Mouse (Mus musculus): ENCODE measurements around the gene Tnnt1.

Tnnt1 gene

DNA sequence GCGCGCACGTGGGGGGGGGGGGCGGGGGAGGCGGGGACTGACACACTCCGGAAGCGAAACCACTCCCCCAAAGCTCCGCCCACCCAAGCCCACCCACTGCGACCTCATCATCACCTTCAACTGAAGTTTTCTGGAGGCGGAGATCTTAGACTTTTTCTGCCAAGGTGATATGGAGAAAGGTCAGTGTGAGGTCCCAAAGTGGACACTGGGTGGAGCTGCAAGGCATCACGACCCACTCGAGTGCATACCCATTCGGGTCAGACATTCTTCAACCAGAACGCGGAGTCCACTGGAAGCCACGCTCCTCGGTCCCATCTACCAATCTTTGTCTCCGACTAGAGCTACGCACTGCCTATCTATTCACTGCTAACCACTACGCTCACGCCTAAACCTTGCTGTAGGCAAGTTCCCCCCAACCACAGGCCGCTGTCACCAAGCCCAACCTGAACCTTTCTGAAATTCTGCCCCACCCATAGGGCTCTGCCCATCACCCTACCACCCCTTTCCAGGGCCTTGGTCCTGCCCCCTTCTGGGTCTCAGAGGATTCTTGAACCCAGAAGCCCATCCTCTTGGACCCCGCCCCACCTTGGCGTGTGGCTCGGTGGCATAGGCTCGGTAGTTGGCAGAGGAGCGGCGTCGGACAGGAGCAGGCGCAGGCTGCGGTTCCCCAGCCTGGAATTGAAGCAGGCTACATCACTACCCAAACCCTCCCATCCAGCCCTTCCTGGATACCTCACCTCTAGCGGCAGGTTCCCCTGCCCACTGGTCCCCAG lies 5.2 kb upstream of the Tnnt1 start:
- no peak for DNase-seq

DNA sequence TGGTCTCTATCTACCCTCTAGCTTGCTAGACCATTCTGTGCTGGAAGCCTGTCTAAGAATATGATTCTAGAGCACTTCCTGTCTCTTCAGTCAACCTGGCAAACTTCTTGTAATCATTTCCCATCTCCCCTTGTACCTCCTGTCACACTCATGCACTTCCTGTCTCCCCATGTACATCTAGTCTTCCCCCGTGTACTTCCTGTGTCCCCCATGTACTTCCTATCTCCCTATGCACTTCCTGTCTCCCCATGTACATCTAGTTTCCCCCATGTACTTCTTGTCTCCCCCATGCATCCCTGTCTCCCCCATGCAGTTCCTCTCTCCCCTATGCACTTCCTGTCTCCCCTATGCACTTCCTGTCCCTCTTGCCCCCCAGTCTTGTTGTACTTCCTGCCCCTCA lies 2.3 kb upstream of the Tnnt1 start:
- no peak for DNase-seq

DNA sequence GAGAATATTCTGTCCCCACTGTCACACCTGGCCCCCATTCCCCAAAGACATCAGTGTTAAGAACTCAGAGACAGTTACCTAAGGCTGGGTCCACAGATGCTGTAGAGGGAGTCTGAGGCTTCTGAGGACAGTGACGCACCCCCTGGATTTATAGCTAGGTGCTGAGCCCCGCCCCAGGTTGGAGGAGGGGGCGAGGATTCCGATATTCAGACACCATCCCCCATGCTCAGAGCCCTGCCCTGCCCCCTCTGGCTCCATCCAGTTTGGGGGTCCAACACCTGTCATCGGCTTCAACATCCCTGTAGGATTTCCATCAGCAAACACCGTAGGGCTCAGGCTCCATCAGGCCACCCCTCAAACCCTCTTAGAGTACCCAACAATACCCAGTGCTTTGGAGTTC lies 329 bp downstream of the Tnnt1 start:
- DNase-seq: no peak

DNA sequence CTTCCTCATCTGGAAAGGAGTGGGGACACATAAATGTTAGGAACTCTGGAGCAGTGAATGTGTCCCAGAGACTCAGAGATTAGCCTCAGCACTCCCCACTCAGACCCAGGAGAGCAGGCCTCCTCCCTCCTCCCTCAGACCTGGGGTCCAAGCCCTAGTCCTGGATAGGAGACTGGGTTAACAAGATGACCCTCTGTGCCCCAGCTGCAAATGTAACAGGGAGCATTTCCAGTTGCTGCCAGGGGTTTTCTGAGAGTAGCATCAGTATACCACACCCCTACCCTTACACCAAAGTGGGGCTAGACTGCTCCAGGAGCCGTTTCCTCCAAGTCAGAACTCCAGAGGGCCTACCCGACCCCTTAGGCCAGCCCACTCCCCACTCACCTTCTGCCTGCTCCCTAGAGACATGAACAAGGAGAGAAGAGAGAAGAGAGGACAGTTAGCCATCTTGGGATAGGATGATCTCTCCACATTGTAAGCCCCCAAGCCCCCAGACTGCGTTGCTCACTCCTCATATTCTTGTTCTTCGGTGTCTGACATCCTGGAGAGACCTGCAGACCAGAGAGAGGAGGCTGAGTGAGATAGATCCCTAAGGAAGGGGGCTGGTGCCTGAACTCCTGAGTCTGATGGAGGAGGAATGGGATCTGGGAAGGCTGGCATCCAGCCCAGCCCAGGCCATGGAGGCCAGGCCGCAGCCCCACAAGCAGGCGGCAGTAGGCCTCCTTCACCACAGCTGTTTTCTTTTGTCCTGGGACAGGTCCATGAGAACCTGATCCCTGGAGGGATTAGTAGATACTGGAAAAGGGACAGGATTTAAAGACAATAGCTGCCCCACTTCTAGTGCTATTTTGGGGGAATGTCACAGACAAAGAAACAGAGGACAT lies 2.1 kb downstream of the Tnnt1 start:
- no peak for DNase-seq

DNA sequence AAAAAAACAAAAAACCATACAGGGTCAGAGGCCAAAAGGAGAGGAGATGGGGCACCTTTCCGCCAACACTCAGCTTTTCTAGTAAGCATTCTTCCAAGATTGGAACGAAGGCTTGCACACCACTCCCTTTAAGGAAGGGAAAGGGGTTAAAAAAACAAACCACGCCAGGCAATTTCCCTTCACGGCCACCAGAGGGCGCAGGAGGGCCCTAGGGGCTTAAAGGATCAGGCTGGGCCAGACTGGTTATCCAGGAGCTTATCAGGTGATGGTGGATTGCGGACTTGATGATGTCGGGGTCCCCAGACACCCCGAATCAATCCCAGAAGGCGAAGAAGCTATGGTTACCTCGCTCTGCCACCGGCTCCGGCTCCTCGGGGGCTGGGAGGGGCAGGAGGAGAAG lies 2.9 kb downstream of the Tnnt1 start:
- DNase-seq: no peak

DNA sequence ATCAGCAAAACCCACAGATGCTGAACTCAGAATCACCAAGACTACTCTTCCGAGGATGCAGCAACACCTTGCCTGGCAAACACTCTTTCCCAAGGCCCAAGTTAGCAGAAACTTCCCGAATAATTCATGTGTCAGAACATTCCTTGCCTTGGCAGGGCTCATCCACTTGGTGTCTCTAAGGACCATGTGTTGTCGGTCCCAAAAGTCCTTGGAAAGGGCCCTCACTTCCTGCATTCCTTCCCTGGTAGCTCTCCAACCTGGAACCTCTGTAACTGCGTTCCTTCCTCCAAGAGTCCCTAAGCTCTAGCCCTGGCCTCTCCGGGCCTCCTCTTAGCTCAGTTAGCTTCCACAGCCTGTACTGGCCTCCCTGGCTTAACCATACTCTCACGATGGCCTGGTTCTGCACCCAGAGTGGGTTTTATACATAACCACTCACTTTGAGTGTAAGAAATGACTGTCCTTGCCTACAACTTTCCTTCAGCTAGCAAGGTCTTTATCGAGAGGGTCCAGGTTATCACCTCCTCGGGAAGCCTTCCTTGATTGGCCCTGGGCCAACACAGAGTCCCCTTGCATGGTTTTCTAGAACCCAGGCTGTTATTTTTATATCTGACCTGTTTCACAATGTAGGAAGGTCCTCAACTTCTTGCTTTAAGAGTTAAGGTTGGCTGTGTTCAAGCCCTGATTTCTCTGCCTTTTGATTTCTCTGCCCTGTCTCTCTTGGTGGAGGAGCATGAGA lies 4.5 kb downstream of the Tnnt1 start:
- DNase-seq: no peak

DNA sequence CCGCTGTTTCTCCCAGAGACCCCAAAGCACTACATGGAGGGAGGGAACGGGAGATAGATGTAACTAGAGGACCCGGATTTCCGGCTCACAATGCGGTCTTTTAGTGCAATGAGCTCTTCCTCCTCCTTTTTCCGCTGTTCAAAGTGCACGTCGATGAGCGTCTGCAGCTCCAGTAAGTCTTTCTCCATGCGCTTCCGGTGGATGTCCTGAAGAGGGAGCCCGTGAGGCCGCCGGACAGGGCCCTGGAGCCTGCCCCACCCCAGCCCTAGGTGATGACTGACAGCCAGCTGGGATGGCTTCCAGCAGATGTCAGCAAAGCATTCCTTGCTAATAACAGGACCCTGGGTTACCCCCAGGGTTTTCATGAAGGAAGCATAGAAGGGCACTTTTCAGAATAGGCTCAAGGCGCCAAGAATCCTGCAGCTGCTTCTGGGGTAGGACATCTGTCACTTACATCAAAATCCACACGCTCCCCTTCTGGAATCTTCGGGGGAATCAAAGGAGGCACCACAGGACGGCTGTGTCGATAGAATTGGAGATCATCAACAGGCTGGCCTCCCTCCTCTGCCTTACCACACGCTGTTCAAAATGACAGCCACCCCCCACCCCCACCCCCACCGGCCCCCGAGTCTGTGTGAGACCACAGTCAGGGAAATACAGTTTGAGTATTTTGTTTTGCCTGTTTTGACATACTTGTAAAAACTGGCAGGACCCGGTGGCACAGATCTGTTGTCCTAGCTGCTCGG lies 6.1 kb downstream of the Tnnt1 start:
- DNase-seq: peak; percentile 41 to 57

DNA sequence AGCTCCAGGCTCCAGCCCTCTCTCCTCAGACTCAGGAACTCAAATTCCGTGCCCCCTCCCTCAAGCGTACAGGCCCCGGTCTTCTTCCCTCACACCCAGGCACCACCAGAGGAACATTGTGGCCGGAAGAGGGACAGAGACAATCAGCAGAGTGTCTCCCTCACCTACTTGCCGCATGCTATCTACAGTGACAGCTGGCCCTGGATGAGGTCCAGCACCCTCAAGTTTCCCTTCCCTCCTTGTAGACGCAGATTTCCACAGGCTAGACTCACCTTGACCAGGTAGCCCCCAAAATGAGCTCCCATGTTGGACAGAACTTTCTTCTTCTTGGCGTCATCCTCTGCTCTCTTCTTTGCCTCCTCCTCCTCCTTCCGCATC lies 7.5 kb downstream of the Tnnt1 start:
- no peak for DNase-seq

DNA sequence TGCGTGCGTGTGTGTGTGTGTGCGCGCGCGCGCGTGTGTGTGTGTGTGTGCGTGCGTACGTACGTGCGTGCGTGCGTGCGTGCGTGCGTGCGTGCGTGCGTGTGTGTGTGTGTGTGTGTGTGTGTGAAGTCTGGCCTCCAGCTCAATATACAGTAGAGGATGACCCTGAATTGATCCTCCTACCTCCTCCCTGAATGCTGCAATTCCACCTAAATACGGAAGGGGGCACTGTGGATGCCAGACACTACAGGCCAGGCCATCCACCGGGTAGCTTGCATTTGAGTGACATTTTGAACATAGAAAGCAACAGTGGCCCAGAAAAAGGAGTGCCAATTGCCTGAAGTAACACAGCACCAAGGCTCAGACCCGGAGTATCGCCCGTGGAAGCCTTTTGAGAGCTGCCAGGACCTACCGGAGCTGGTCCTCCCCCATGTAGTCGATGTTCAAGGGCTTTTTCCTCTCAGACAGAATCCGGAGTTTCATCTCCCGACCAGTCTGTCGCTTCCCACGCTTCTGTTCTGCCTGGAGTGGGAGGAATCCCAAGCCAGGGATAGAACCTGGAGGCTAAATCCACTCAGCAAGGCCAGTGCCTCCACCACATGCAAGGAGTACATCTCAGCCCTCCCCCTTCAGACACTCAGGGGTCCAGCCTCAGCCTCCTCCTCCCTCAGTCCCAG lies 8.0 kb downstream of the Tnnt1 start:
- no peak for DNase-seq

DNA sequence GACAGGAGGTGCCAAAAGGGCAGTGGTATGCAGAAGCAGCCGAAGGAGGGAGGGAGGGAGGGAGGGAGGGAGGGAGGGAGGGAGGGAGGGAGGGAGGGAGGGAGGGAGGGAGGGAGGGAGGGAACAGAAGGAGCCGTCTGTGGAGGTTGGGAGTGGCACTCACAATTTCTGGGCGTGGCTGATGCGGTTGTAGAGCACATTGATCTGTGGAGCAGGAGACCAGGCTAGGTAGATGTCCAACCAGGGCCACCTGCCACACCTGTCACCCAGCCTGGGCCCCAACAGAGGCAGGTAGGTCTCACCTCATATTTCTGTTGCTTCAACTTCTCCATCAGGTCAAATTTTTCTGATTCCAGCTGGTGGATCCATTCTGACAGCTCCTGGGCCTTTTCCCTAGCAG lies 9.0 kb downstream of the Tnnt1 start:
- DNase-seq: no peak

DNA sequence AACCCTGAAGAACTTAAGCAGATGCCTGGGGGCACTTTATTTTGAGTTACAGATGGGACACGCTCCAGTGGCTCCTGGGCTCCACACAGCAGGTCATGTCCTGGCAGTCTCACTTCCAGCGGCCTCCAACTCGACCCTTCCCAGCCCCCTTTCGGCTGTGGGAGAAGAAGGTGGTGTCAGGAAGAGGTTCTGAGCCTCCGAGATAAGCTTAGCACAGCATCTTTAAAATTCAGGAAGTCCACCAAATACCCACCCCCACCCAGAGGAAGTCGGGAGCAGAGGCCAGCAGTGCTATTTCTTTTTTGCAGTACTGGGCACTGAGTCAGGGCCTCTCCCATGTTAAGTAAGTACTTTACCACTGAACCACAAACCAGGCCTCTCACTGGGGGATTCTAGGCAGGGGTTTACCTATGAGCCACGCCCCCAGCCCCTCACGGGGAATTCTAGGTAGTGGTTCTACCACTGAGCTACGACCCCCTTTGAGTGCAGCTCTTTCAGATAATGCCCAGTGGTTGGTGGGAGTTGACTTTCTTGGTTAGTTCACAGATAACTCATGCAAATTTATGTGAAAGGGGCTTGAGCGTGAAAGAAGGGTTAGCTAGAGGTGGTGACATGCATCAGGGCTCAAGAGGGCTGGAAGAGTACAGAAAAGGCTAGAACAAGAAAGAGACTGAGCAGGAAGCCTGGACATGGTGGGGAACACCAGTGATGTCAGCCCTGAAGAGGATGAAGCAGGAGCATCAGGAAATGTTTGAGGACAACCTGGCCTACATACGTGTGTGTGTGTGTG lies 11.3 kb downstream of the Tnnt1 start:
- DNase-seq: no peak

DNA sequence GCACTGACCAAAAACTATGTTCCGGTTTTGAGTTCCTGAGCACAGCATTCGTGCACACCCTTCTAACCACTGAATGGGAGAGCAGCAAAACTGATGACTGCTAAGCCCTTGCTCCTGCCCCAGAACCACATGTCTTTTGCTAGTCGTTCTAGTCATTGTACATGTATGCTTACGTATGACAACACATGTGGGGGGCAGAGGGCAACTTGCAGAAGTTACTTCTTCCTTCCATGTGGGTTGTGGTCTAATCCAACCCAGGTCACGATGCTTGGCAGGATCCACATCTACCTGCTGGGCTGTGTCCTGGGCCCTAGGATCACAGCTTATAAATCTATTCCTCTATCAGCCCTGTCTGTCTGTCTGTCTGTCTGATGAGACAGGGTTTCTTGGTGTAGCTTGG lies 12.3 kb downstream of the Tnnt1 start:
- no peak for DNase-seq

DNA sequence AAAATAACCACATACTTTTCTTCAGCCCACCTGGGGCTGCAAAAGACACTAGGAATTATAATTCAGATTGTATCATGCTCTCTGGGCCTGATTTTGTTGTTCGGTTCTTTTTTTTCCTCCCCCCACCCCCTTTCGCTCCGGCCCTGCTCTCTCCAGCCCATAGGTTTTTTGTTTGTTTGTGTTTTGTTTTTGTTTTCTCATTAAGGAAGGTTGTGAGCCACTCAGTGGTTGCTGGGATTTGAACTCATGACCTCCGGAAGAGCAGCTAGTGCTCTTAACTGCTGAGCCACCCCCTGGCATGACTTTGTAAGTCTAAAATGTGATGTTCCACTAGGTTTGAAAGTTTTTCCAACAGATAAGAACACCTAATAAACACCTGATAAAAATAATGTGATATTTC lies 13.1 kb downstream of the Tnnt1 start:
- DNase-seq: no peak

DNA sequence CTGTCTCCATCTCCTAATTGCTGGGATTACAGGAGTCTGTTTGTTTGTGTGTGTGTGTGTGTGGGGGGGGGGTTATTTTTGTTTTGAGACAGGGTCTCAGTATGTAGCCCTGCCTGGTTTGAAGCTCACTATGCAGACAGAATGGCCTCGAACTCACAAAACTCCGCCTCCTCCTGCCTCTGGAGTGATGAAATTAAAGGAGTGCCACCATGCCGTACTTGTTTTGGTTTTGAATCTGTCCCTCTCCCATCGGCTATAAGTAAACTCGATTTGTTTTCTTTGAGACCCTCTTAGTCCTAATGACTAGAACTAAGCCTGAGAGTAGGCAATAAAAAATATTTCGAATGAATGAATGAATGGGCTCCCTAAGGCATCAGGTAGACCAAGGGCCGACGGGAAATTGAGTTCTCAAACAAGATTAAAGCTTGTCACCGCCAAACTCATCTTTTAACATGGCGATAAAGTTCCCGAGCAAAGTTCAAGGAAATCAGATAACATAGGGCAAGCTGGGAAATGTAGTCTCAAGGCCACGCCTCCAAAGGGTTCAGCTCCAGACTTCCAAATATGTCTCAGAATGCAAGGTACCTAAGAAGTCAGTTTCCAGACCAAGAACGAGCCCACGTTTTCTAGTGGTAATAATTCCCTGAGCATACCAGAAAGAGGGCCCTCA lies 13.6 kb downstream of the Tnnt1 start:
- DNase-seq: peak; percentile 39 to 63

DNA sequence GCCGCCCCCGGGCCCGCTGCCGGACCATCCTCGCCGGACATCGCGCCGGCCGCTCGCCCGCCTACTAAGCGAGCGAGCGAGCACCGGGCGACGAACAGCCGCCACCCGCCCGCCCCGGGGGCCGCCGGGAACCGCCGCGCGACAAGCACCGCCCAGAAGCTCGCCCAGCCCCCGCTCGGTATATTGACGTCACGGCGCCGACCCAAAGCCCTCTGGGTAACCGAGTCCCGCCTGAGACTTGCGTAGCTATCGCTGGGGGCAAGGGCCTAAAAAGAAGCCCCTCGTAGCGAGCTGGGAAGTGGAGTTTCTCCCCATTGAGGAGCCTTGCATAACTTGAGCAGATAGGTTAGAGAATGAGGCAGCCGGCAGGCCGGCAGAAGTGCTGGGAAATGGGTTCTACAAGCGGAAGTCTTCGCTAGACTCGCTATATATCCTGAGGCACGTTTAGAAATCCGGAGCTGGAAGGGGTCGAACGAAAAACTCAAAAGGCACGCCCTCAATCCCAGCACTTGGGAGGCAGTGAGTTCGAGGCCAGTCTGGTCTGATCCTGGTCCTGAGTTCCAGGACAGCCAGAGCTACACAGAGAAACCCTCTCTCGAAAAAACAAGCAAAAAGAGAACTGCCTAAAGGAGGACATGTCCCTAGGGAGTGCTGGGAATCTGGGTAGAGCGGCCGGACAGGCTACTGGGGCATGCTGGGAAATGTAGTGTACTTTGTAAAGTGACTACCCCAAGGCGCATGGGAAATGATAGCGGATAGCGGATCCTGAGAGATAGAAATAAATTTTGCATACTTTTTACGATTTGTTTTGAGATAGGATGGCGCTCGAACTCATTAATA lies 14.4 kb downstream of the Tnnt1 start, which contains the start of gene Ppp1r12c:
Gene Ppp1r12c (minus strand): TSS at position 123 of the 840 bp plus-strand sequence.
- DNase-seq: peak; percentile 96

DNA sequence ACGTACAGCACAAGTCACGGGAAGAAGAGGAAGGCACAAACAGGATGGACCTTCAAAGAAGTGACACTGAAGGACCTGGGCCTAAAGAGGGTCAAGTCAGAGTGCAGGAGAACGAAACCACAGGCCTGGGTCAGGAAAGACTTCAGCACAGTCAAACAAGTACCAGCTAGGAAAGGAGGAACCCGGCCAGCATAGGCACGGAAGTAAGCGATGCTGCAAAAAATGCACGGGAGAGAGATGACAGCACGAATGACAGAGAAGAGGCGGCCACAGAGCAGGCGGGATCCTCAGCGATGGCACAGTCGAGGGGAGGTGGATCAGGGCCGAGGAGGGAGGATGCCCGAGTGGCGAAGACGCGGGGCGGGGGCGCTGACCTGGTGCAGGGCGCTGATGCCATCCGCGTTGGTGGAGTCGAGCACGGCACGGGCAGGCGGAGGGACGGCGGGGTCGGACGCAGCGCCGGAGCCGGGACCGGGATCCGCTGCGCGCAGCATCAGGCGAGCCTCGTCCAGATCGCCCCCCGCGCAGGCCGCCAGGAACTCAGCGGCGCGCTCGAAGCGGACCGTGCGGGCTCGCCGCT lies 15.2 kb downstream of the Tnnt1 start:
- DNase-seq: peak; percentile 57 to 67

DNA sequence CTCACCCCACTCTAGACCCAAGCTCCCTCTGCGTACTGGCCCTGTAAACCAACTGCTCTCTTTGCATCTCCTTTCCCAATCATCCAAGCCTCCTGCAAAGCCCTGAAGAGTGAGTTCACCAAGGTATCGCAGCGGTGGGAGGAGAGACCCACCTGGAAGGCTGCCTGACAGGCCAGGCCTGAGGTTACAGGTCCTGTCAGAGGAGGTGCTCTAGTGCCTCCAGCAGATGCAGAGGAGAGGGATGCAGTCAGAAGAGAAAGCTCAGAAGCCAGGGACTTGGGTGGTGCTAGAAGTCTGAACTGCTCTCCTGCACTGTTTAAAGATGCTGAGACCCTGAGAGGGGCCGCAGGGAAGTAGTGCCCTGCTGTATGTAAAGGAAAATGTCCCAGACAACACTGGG lies 17.1 kb downstream of the Tnnt1 start:
- DNase-seq: no peak

DNA sequence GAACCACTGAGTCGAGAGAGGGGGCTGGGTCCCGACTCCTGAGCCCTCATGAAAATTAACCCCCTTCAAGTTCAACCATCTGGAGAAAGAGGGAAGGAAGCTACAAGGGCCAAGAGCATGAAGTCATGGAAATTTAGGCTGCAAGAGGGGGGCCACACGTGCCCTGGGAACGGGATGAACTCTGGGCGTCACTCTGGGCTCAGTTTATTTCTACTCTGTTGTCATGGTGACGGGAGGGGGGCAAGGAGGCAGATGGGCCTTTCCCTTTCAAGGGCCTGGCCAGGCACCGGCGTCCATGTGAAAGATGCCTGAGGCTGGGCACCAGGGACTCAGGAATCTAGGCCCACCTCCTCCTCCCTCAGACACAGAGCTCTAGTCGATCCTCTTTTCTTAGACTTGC lies 17.9 kb downstream of the Tnnt1 start:
- no peak for DNase-seq

DNA sequence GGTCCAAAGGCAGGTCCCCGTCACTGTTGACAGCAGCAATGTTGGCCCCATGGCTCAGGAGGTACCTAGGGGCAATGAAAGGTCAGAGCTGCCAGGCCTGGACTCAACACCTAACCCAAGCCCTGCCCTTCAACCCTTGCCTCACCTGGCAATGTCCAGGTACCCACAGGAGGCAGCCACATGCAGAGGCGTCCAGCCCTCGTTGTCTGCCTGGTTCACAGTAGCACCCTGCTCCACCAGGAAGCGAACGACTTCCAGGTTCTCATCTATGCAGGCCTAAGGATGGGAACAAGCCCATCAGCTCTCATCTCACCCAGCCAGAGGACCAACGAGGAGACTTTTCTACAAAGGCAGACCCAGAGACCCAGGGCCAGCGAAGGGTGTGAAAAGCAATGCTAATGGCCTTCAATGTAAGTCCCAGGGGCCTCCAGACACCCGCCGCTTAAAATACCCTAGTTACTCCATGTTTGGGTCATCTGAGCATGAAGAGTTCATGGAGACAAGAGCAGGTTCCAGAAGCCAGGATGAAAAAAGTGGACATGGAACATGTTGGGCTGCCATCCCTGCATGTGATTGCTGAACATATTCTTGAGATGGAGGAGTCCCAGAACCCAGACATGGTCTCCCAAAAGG lies 18.8 kb downstream of the Tnnt1 start:
- DNase-seq: no peak
